Mouse (Mus musculus): ENCODE measurements at regions not wholly inside any gene's neighbourhood (a gene's known extent, or its start where the extent isn't known, plus 50 kb on each side); places are given as distances from the start of the nearest gene placed in this dataset.

GRCm38 (mm10) chr4:29282169-29282568 is 469.2 kb downstream of the Epha7 start:
- TF ChIP-seq POLR2A (IDR thresholded peaks at IDR 0.05; ENCODE audit: borderline replicate concordance, extremely low read depth, insufficient read depth, insufficient read length): no peak
- DNase-seq (ENCODE audit: low spot score) (no peak), ATAC-seq (ENCODE audit: low FRiP score, low read depth) (no peak)
- H3K27ac ChIP-seq (replicated peaks; ENCODE audit: low read depth, low read length): no peak overlapping the region
- 55% methylated on average over 5 of the region's 5 CpGs for WGBS
- H3K4me2 ChIP-seq (replicated peaks; ENCODE audit: low read depth, low read length, severe bottlenecking): no peak overlapping the region
- no peaks in the 10 kb centered on the region for H3K36me3 ChIP-seq (ENCODE audit: control insufficient read depth, insufficient read depth, low read length)
- no peaks in the 10 kb centered on the region for H3K9me3 ChIP-seq (ENCODE audit: control insufficient read depth, low read length)
- no peak overlapping the region for H3K4me3 ChIP-seq (replicated peaks; ENCODE audit: low read length)
- H3K9ac ChIP-seq (ENCODE audit: low read depth, low read length, severe bottlenecking): no peak overlapping the region
- H3K27me3 ChIP-seq (ENCODE audit: control insufficient read depth, insufficient read depth, low read length): no peaks in the 10 kb centered on the region
- H3K4me1 ChIP-seq (ENCODE audit: control insufficient read depth, insufficient read depth, low read length): no peaks in the 10 kb centered on the region

- no peak for TF ChIP-seq POLR2A (IDR thresholded peaks at IDR 0.05; ENCODE audit: borderline replicate concordance, extremely low read depth, insufficient read depth, insufficient read length)
- 50% methylated on average over 1 of the region's 1 CpGs for WGBS
These were observed 488.4 kb downstream of the Epha7 start for GRCm38 (mm10) chr4:29301348-29301747.

DNA sequence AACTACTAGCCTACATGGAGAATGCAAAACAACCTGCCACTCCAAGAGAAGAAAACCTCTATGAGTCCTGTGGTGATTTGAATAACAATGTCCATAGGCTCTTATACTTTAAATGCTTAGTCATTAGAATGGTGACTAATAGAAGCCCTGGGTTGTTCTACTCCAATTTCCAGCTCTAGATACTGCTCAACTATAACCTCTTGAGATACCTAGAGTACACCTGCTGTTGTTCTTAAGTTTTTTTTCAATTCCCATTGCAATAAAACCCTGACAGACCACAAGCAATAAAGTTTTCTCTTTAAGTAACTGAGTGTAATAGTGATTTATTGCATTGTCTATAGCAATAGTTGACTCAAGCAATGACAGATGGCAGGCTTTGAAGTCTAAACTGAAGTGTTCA is 491.0 kb downstream of the Epha7 start:
- no peaks in the 10 kb centered on the region for H3K9me3 ChIP-seq (ENCODE audit: control insufficient read depth, low read length)
- H3K4me2 ChIP-seq (replicated peaks; ENCODE audit: low read depth, low read length, severe bottlenecking): no peak overlapping the region
- H3K4me3 ChIP-seq (replicated peaks; ENCODE audit: low read length): no peak overlapping the region
- DNase-seq (ENCODE audit: low spot score) (no peak), ATAC-seq (ENCODE audit: low FRiP score, low read depth) (no peak)
- no peak overlapping the region for H3K9ac ChIP-seq (ENCODE audit: low read depth, low read length, severe bottlenecking)
- no peaks in the 10 kb centered on the region for H3K36me3 ChIP-seq (ENCODE audit: control insufficient read depth, insufficient read depth, low read length)
- no peaks in the 10 kb centered on the region for H3K27me3 ChIP-seq (ENCODE audit: control insufficient read depth, insufficient read depth, low read length)
- no peaks in the 10 kb centered on the region for H3K4me1 ChIP-seq (ENCODE audit: control insufficient read depth, insufficient read depth, low read length)
- TF ChIP-seq POLR2A (IDR thresholded peaks at IDR 0.05; ENCODE audit: borderline replicate concordance, extremely low read depth, insufficient read depth, insufficient read length): no peak
- H3K27ac ChIP-seq (replicated peaks; ENCODE audit: low read depth, low read length): no peak overlapping the region

More at GRCm38 (mm10) chr4:29301348-29301747, 488.4 kb downstream of the Epha7 start:
- no peak for ATAC-seq (ENCODE audit: low FRiP score, low read depth)
- H3K27me3 ChIP-seq (ENCODE audit: control insufficient read depth, insufficient read depth, low read length): no peaks in the 10 kb centered on the region
- no peaks in the 10 kb centered on the region for H3K4me1 ChIP-seq (ENCODE audit: control insufficient read depth, insufficient read depth, low read length)
- H3K4me2 ChIP-seq (replicated peaks; ENCODE audit: low read depth, low read length, severe bottlenecking): no peak overlapping the region
- no peak overlapping the region for H3K4me3 ChIP-seq (replicated peaks; ENCODE audit: low read length)
- H3K9ac ChIP-seq (ENCODE audit: low read depth, low read length, severe bottlenecking): no peak overlapping the region
- H3K27ac ChIP-seq (replicated peaks; ENCODE audit: low read depth, low read length): no peak overlapping the region
- no peaks in the 10 kb centered on the region for H3K9me3 ChIP-seq (ENCODE audit: control insufficient read depth, low read length)
- H3K36me3 ChIP-seq (ENCODE audit: control insufficient read depth, insufficient read depth, low read length): no peaks in the 10 kb centered on the region
- DNase-seq (ENCODE audit: low spot score): no peak

- Histone ChIP-seq H3K4me3 (replicated peaks; ENCODE audit: low read length) (no peak overlapping the region), H3K9ac (ENCODE audit: low read depth, low read length, severe bottlenecking) (no peak overlapping the region), H3K4me2 (replicated peaks; ENCODE audit: low read depth, low read length, severe bottlenecking) (no peak overlapping the region), H3K27ac (replicated peaks; ENCODE audit: low read depth, low read length) (no peak overlapping the region), H3K4me1 (ENCODE audit: control insufficient read depth, insufficient read depth, low read length) (no peaks in the 10 kb centered on the region), H3K27me3 (ENCODE audit: control insufficient read depth, insufficient read depth, low read length) (no peaks in the 10 kb centered on the region), H3K36me3 (ENCODE audit: control insufficient read depth, insufficient read depth, low read length) (no peaks in the 10 kb centered on the region), H3K9me3 (ENCODE audit: control insufficient read depth, low read length) (no peaks in the 10 kb centered on the region)
- DNase-seq (ENCODE audit: low spot score) (no peak), ATAC-seq (ENCODE audit: low FRiP score, low read depth) (no peak)
- WGBS: 97% methylated on average over 1 of the region's 1 CpGs
- no peak for TF ChIP-seq POLR2A (IDR thresholded peaks at IDR 0.05; ENCODE audit: borderline replicate concordance, extremely low read depth, insufficient read depth, insufficient read length)
These were observed 494.3 kb downstream of the Epha7 start for GRCm38 (mm10) chr4:29307245-29307644.

DNA sequence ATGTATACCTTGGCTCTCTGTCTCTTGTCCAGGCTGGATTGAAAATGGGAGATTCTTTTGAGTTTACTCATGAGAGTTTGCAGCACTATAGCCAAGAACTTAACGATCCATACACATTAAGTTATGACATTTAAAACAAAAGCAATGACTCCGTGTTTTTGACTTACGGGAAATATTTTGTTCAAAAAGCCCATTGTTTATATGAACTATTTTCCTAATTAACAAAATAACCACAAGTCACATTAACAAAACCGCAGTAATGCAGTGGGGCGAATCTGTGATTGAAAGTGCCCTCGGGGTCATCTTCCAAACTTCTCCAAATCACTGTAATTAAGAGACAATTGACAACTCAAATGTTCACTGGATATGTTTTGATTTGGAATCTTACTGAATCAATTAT is 511.0 kb downstream of the Epha7 start:
- 80% methylated on average over 6 of the region's 6 CpGs for WGBS
- H3K4me1 ChIP-seq (ENCODE audit: control insufficient read depth, insufficient read depth, low read length): no peaks in the 10 kb centered on the region
- TF ChIP-seq POLR2A (IDR thresholded peaks at IDR 0.05; ENCODE audit: borderline replicate concordance, extremely low read depth, insufficient read depth, insufficient read length): no peak

DNA sequence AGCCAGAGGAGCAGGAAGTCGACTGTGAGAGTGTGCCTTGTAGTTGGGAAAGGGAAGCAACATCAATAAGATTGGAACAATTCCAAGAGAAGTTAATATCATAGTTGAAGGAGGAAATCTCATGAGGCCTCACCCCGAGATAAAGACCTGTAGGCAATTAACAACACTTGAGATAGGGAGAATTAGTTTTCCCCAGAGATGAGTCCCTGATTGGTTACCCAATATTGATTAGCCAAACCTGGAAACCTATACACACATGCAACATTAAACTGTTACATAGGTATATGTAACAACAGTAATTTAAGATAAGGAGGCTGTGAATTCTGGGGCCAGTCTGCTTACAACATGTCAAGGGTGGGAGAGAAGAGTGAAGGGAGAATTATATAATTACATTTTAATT is 516.2 kb downstream of the Epha7 start:
- no peak overlapping the region for H3K4me2 ChIP-seq (replicated peaks; ENCODE audit: low read depth, low read length, severe bottlenecking)
- DNase-seq (ENCODE audit: low spot score) (no peak), ATAC-seq (ENCODE audit: low FRiP score, low read depth) (no peak)
- no peak overlapping the region for H3K4me3 ChIP-seq (replicated peaks; ENCODE audit: low read length)
- 59% methylated on average over 2 of the region's 2 CpGs for WGBS
- no peak for TF ChIP-seq POLR2A (IDR thresholded peaks at IDR 0.05; ENCODE audit: borderline replicate concordance, extremely low read depth, insufficient read depth, insufficient read length)
- H3K9ac ChIP-seq (ENCODE audit: low read depth, low read length, severe bottlenecking): no peak overlapping the region
- H3K27ac ChIP-seq (replicated peaks; ENCODE audit: low read depth, low read length): no peak overlapping the region
- no peaks in the 10 kb centered on the region for H3K4me1 ChIP-seq (ENCODE audit: control insufficient read depth, insufficient read depth, low read length)
- no peaks in the 10 kb centered on the region for H3K36me3 ChIP-seq (ENCODE audit: control insufficient read depth, insufficient read depth, low read length)
- H3K9me3 ChIP-seq (ENCODE audit: control insufficient read depth, low read length): no peaks in the 10 kb centered on the region
- no peaks in the 10 kb centered on the region for H3K27me3 ChIP-seq (ENCODE audit: control insufficient read depth, insufficient read depth, low read length)

More for the DNA sequence above, 511.0 kb downstream of the Epha7 start:
- Histone ChIP-seq H3K36me3 (ENCODE audit: control insufficient read depth, insufficient read depth, low read length) (no peaks in the 10 kb centered on the region), H3K27me3 (ENCODE audit: control insufficient read depth, insufficient read depth, low read length) (no peaks in the 10 kb centered on the region), H3K4me2 (replicated peaks; ENCODE audit: low read depth, low read length, severe bottlenecking) (no peak overlapping the region), H3K27ac (replicated peaks; ENCODE audit: low read depth, low read length) (no peak overlapping the region), H3K9me3 (ENCODE audit: control insufficient read depth, low read length) (no peaks in the 10 kb centered on the region), H3K9ac (ENCODE audit: low read depth, low read length, severe bottlenecking) (no peak overlapping the region), H3K4me3 (replicated peaks; ENCODE audit: low read length) (no peak overlapping the region)
- ATAC-seq (ENCODE audit: low FRiP score, low read depth) (no peak), DNase-seq (ENCODE audit: low spot score) (no peak)

Data from limb, embryonic 14.5 days (tissue).